Mouse (Mus musculus) brain, adult 10 weeks (tissue): ENCODE results near the gene Sptbn2. TPM values are rescaled to one million over a fixed set of nuclear protein-coding genes. Genes with fewer than 3 reads are reported as not detected.

Experiments
- polyA plus RNA-seq: library from polyadenylated mRNA; stranded (reverse); fragments of 350-450 nt; fragmentation: Illumina TruSeq; extraction: RNeasy Lipid Tissue Mini Kit (QIAGEN cat#74804); gene quantifications from one replicate; pipeline ENCODE4 v1.2.3, GENCODE M21; 2015; ENCODE audit warnings: low read depth, low replicate concordance

Gene Sptbn2
- polyA plus RNA-seq: 238 TPM

GRCm38 (mm10) chr19:4711098-4711600, at the start of gene Sptbn2:
Sptbn2 (plus strand) TSS chr19:4711167.

GRCm38 (mm10) chr19:4698205-4698677, 12.7 kb upstream of the Sptbn2 start, which contains the start of gene Gm960:
Gm960 (minus strand) TSS chr19:4698668.

GRCm38 (mm10) chr19:4756193-4756911, 45.4 kb downstream of the Sptbn2 start, which contains the start of gene Rbm4b:
Rbm4b (plus strand) TSS chr19:4756497.

GRCm38 (mm10) chr19:4793831-4794422, 83.0 kb downstream of the Sptbn2 start, which contains the start of gene Rbm4:
Rbm4 (minus strand) TSS chr19:4793901.

Other genes with a start within 250 kb of the Sptbn2 start
- 33.8 TPM for gene Syt12, start 233.7 kb upstream of the Sptbn2 start, polyA plus RNA-seq
- not detected for gene 2010003K11Rik, start 212.6 kb upstream of the Sptbn2 start, polyA plus RNA-seq
- gene Pcx, start 200.7 kb upstream of the Sptbn2 start, polyA plus RNA-seq: 46.9 TPM
- 21.6 TPM for gene Lrfn4, start 95.5 kb upstream of the Sptbn2 start, polyA plus RNA-seq
- 33.2 TPM for gene Rce1, start 85.5 kb upstream of the Sptbn2 start, polyA plus RNA-seq
- 2.2 TPM for gene Gm960, start 12.5 kb upstream of the Sptbn2 start, polyA plus RNA-seq
- gene Rbm4b, start 45.3 kb downstream of the Sptbn2 start, polyA plus RNA-seq: 28.5 TPM
- 41.4 TPM for gene Rbm4, start 82.7 kb downstream of the Sptbn2 start, polyA plus RNA-seq
- gene Gm21992, start 100.4 kb downstream of the Sptbn2 start, polyA plus RNA-seq: 15.5 TPM
- 18.0 TPM for gene Rbm14, start 100.5 kb downstream of the Sptbn2 start, polyA plus RNA-seq
- gene Ccs, start 128.2 kb downstream of the Sptbn2 start, polyA plus RNA-seq: 37.6 TPM
- gene Ccdc87, start 128.2 kb downstream of the Sptbn2 start, polyA plus RNA-seq: 1.8 TPM
- gene Ctsf, start 144.0 kb downstream of the Sptbn2 start, polyA plus RNA-seq: 85.3 TPM
- gene Actn3, start 166.7 kb downstream of the Sptbn2 start, polyA plus RNA-seq: 1.2 TPM
- 23.6 TPM for gene Zdhhc24, start 167.5 kb downstream of the Sptbn2 start, polyA plus RNA-seq
- 26.4 TPM for gene Bbs1, start 195.5 kb downstream of the Sptbn2 start, polyA plus RNA-seq
- 45.4 TPM for gene Dpp3, start 217.1 kb downstream of the Sptbn2 start, polyA plus RNA-seq
- gene Peli3, start 232.0 kb downstream of the Sptbn2 start, polyA plus RNA-seq: 16.6 TPM